Mouse (Mus musculus) stomach, postnatal 0 days (tissue): ENCODE measurements around the gene C1qtnf7.

Experiments
- CTCF ChIP-seq: IDR thresholded peaks from 2 replicates; pipeline ENCODE4 v1.5.1; 2016; ENCODE audit warnings: antibody characterized with exemption, low read depth, mild to moderate bottlenecking, moderate library complexity
- EP300 ChIP-seq: optimal IDR thresholded peaks from 2 replicates; pipeline ENCODE3; 2016; ENCODE audit warnings: antibody characterized with exemption

DNA sequence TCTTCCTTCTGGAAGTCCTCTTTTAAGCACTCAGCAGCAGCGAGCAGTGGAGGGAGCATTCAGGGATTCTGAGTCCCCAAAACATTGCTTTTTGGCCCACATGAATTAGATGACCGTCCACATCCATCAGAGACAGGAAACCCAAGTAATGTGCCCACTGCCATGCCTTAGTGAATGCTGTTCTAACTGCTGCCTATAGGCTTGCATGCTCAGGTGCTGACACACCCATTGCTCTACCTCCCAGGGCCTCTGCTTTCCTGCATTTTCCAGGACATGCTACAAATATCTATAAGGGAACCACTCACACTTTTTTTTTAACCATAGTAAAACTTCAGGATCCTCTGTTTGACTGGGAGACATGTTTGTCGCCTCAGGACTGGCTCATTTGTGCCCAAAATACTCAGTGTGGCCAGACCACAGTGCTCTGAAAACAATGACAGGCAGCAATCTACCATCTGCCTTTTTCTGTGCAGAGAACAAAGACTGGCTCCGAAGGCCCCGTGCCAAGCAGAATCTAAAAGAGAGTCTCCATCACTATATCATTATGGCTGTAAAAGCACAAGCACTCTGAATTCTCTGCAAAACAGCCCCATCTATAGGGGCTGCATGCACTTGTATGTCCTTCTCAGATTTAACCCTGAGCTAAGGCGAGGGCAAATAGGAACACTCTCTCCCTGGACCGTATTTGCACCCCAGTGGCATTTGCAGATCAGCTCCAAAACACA is 106.4 kb downstream of the C1qtnf7 start:
- TF ChIP-seq CTCF (peak; percentile 54), EP300 (no peak)
